Mouse (Mus musculus) erythroblast, adult 5-6 weeks (primary cell): ENCODE results near the gene Mettl22. TPM values are rescaled to one million over a fixed set of nuclear protein-coding genes. Genes with fewer than 3 reads are reported as not detected.

ENCODE experiments used
- ATAC-seq: replicated peaks from 2 replicates; pipeline ENCODE4 v1.8.0; 2016; ENCODE audit warnings: moderate number of reproducible peaks, mild to moderate bottlenecking, moderate TSS enrichment, inconsistent platforms; ENCODE audit not compliant: poor library complexity, low FRiP score, severe bottlenecking
- total RNA-seq, 2 experiments: library from RNA; stranded (forward) in 1 of 2; stranded (reverse) in 1 of 2; fragments of 150-400 nt in 1 of 2; fragments of 200-764, 138-1000 nt in 1 of 2; gene quantifications; 2 replicates each; pipeline versions ENCODE4 v1.2.3 to v1.2.4; 2015 to 2017; ENCODE audit warnings: low replicate concordance in 2 of 2

The Mettl22 gene
- total RNA-seq (2015; ENCODE audit: low replicate concordance) (3.7 and 3.8 TPM in 2 replicates), total RNA-seq (2017; ENCODE audit: low replicate concordance) (0.56 and 12.9 TPM in 2 replicates)

GRCm38 (mm10) chr16:8470603-8471481 lies at the start of gene Mettl22:
TSS of gene Mettl22 (plus strand) at chr16:8470788.
- ATAC-seq, result peak; percentile 94

- ATAC-seq, result no peak
Observed at GRCm38 (mm10) chr16:8420842-8421241, 49.7 kb upstream of the Mettl22 start.

- no peak for ATAC-seq
Observed at GRCm38 (mm10) chr16:8423626-8424114, 46.9 kb upstream of the Mettl22 start.

DNA sequence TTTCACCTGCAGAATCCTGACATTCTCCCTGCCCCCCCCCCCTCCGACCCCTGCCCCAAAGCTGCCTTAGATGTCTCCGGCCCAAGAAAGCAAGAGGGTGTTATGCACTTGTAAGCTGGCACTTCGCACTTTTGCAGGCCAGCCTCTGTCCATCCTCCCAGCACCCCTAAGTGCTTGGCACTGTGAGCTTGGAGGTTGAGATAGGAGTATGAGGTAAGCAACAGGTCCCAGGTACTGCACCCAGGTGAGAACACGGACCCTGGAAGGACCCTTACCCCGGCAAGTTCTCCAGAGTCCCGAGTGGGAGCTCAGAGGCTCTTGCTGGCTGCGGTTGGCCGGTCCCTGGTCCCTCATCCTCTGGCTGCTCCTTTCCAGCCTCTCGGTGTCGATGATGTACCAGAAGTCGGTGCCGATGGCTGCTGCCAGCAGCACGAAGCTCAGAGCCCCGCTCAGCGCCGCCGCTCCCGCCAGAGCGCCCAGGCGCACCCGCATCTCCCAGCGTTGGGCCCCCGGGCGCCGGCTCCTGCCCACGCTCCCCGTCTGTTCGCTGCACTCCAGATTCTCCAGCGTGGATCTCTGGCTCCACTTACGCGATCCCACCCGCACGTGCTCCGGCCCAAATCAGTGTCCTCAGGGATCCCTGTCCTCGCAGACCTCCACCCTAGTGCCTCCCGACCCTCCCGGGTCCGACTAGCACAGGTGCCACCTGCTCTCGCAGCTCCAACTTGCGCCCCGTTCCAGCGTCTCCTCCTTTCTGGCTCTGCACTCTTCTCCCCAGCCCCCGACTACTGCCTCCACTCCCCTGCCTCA lies 46.2 kb upstream of the Mettl22 start:
- no peak for ATAC-seq

DNA sequence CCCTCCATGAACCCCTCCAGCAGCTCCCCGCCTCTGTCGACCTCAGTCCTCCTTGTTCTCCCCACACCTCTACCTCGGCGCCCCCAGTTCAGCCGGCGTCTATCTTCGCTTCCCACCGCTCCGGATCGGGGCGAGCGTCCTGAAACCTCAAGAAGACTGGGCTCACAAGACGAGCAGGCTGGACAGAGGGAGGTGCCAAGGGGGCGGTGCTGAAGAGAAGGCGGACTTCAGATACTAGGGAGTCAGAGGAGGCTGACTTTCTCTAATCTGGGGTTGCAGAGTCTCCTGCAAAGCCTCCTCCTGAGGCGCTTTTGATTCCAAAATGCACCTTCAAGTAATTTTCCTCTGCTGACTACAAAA lies 45.6 kb upstream of the Mettl22 start, which contains the start of gene Tmem114:
Gene Tmem114 (minus strand): TSS at position 166 of the 360 bp plus-strand sequence.
- no peak for ATAC-seq

DNA sequence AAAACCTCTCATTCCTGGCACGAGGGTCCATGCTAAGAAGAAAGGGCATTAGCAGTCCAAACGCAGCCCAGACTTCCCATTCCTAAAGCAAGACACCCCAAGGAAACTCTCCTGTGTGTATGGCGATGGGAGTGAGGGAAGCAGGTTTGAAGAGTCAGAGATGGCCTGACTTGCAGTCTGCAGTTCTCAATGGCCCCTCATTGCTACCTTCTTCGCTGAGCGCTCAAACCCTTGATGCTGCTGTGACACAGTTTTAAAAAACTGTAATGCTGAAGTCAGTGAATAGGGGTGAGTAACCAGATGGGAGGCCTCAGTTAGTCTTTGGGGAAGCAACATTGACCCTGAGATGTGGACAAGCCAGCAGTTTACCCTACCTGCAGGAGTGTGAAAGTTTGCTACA lies 44.9 kb upstream of the Mettl22 start:
- ATAC-seq, result no peak

GRCm38 (mm10) chr16:8429531-8429930 lies 41.1 kb upstream of the Mettl22 start:
- no peak for ATAC-seq

- ATAC-seq, result no peak
Observed at GRCm38 (mm10) chr16:8432616-8433015, 38.0 kb upstream of the Mettl22 start.

DNA sequence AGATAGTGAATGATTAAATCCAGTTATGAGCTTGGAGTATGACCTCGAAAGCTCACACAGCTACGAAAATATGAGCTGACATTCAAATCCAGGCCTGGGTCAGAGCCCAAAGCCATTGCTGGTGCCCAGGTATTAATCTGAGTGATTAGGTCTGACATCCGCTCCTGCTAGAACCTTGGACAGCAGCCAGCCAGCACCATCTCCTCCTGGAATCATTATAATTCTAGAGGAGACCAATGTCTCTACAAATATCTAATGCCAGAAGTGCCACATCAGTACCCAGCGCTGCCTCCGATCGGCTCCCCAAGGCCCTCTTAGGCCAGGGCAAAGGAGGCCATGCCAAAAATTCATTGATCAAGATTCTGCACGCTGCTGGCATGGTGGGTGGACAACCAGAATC lies 25.7 kb upstream of the Mettl22 start:
- no peak for ATAC-seq

DNA sequence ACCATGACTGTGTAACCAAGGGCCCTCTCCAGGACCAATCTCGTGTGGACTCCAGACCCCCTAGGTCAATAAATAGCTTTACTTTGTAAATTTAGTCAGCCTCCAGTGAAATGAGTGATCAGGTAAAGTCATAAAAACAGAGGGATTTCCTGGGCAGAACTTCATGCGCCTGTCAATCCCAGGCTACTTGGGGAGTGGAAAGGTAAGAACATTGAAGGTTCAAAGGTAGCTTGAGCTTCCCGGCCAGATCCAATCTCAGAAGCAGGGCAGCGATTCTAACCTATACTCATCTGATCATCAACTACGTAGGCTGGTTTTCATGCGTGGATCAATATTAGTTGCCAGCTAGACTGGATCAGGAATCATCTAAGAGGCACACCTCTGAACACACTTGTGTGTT lies 24.3 kb upstream of the Mettl22 start:
- ATAC-seq, result no peak

DNA sequence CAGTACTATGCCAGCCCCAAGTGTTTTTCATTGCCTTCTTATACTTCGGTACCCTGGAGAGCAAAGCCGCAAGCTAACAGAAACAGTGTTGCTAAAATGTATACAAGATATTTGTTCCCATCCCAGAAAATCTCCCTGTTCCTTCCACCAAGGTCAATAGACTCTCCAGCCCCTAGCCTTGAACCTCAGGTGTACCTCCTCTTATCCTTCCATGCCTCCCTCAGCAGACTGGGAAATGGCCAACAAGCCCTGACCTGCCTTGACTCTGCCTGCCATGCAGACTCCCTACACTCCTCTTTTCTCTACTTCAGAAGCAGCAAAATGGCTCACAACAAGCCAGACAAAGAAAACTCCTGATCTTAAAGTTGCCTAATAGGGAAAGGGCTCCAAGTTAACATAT lies 17.3 kb upstream of the Mettl22 start:
- no peak for ATAC-seq

DNA sequence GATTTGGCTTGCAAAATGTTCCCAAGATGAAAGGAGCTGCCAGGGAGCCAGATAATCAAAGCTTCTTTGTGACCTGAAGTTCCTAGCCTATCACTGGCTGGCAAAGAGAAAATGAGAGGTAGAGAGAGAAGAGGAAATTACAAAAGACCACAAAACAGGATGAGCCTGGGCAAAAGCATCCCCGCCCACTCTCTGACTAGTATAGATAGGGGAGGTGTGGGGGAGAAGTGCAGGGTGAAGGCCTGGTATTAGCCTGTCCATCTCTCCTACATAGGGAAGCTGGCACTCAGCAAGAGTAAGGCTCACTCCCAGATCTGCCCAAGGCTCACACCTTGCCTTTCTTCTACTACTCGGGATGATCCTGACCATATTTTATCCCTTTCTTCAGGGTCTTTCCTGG lies 15.4 kb upstream of the Mettl22 start:
- ATAC-seq, result no peak

DNA sequence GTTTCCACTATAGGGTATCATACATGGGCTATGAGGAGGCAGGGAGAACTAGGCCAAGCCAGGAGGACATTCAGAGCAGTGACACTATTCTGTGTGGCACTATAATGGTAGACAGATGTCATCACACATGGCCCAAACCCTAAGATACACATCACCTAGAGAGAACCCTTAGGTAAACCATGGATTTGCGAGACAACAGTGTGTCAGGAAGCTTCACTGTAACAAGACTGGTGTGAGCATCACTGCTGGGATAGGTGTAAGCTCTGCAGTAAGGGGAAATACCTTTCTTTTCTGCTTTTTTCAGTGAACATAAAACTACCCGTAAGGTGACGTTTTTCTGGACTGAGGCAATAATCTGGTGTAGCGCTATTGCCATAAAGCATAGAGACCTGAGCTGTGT lies 12.2 kb upstream of the Mettl22 start:
- no peak for ATAC-seq

GRCm38 (mm10) chr16:8459098-8459497 lies 11.5 kb upstream of the Mettl22 start:
- ATAC-seq, result peak; percentile 94

GRCm38 (mm10) chr16:8470132-8470531 lies 456 bp upstream of the Mettl22 start:
- no peak for ATAC-seq

DNA sequence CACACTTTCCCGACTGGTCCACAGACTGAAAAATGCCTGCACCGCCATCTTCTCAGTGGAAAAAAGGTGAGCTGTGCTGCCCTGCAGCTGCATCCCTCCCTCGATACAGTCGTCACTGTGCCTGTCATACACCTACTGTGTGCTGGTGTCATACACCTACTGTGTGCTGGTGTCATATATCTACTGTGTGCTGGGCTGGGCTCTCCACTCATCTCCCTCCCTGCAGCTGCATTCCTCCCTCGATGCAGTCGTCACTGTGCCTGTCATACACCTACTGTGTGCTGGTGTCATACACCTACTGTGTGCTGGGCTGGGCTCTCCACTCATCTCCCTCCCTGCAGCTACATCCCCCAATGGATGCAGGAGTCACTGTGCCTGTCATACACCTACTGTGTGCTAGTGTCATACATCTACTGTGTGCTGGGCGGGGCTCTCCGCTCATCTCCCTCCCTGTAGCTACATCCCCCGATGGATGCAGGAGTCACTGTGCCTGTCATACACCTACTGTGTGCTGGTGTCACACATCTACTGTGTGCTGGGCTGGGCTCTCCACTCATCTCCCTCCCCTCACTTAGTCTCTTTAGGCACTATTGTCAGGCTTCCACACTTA lies 16.9 kb downstream of the Mettl22 start:
- no peak for ATAC-seq

GRCm38 (mm10) chr16:8489340-8489739 lies 18.8 kb downstream of the Mettl22 start:
- no peak for ATAC-seq

- ATAC-seq, result no peak
Observed at GRCm38 (mm10) chr16:8491743-8492490, 21.3 kb downstream of the Mettl22 start.

- peak; percentile 75 for ATAC-seq
Observed at GRCm38 (mm10) chr16:8494268-8494667, 23.7 kb downstream of the Mettl22 start.

- ATAC-seq, result no peak
Observed at GRCm38 (mm10) chr16:8496967-8497366, 26.4 kb downstream of the Mettl22 start.
